Mouse (Mus musculus) CD4-positive helper T cell, adult 2 months (primary cell): ENCODE data around the gene Pcdh17.
A peak's percentile ranks its signal among the peaks of the same experiment; 100 is the strongest.

Source experiments
- DNase-seq: peaks from one replicate; pipeline ENCODE4 v3.0.0-alpha.2; 2012; ENCODE audit warnings: low read depth, missing footprints, low spot score

Gene Pcdh17

DNA sequence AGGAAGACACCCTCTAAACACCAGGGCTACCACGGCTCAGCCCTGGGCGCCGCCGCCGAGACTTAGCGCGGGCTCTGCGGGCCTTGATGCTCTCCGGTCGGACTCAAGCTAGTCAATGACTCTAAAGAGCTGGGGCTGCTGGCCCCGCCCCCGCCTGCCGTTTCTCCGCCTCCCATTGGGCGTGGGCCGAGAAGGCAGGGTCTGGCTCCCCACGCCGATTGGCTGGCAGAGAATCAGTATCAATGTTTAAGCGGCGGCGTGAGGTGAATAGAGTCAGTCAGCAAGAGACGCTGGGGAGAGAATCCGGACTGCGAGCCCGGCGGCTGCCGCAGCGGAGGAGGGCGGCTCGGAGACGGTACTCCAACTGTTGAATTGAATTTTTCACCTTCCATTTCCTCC is at the start of gene Pcdh17:
TSS of gene Pcdh17 (plus strand) at position 276 of the 399 bp plus-strand sequence.
- DNase-seq = peak; percentile 76

DNA sequence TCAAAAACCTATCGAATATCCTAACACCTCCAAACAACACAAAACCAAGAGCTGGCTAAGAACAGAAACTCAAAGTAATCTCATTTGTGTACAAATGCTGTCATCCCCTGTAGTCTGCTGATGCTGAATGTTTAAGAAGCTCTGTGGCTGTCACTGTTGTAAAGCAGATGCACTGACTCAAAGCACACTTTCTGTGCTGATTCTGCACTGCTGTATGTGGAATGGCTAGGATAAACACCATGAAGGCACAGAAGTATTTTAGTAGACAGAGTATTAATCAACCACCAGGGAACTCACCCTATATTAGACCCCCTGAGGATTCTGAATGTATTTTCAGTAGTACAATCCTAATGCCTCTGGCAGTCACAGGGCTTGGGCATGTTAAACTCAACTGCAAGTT is 46.2 kb upstream of the Pcdh17 start:
- no peak for DNase-seq

DNA sequence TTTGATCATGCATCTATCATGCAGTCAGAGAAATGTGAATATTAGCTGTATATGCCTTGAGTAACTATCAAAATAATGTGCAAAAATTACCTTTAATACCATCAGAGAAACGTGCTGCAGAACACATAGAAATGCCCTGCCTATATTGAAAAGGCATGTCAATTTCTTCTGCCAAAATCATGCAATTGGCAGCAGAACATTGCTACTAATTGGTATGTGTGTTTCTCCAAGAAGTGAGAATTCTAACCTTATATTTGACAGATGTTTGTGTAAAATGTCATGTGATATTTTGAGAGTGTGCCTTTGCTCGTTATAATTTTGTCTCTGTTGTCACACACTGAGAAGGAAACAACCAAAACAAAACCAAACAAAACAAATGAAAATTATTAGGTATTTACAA is 18.6 kb upstream of the Pcdh17 start:
- DNase-seq = no peak

DNA sequence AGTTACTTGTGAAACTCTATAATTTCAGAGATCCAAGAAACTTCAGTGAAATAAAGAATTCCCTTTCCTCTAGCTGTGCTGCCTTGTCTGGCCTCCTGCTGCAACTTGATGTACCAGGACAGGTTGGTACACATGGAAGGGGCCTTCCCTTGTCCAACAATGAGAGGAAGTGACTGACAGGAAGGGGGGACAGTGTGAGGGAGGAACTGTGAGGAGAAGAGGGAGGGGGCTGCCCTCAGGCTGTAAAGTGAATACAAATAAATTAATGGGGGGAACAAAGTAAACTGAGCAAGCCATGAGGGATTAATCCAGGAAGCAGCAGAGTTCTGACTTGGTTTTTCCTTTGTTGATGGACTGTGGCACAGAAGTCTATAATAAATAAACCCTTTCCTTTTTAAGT is 16.7 kb upstream of the Pcdh17 start:
- DNase-seq = no peak

DNA sequence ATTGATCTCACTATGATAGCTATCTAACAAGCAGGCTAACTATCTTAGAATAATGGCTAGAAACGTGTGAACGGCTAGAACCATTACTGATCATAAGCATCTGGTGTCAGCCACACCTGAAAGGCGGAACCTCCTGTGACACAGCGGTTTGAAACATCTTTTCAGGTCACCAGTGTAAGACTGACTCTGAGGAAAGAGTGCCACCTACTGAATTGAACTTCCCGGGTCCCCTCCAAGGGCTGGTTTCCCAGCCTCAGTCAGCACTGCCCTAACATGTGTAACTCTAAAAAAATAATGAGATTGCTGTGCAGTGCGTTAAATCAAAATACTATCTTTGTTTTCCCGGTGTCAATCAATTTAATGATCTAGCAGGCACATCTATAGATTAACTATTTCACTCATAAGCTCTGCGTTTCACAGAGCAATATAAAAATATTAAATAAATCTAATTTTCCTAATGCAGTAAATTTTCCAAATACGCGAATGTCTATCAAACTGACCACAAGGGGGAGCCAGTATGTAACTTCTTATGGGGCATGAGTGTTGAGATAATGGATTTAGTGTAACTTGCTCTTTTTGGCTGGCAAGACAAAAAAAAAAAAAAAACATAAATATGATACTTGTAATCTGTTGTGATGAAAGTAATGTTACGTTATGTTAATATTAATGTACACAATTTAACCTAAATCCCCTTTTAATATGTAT is 5.1 kb upstream of the Pcdh17 start:
- DNase-seq = no peak

DNA sequence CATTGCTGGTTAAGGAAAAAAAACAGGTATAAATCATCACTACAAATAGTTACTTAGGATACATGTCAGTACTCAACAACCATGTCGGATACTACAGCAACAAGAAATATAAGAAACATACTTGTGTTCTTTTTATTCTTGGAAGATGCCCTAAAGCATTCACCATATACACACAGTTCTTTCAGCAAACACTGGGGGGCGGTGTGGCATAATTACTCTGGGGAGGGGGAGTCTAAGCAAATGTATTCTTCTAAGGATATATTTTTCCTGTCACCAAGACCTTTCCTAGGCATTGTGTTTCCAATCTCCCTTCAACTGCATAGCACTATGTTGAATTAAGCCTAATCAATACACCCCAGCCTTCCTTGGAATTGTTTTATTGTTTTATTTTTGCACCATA is 2.5 kb upstream of the Pcdh17 start:
- DNase-seq = no peak

DNA sequence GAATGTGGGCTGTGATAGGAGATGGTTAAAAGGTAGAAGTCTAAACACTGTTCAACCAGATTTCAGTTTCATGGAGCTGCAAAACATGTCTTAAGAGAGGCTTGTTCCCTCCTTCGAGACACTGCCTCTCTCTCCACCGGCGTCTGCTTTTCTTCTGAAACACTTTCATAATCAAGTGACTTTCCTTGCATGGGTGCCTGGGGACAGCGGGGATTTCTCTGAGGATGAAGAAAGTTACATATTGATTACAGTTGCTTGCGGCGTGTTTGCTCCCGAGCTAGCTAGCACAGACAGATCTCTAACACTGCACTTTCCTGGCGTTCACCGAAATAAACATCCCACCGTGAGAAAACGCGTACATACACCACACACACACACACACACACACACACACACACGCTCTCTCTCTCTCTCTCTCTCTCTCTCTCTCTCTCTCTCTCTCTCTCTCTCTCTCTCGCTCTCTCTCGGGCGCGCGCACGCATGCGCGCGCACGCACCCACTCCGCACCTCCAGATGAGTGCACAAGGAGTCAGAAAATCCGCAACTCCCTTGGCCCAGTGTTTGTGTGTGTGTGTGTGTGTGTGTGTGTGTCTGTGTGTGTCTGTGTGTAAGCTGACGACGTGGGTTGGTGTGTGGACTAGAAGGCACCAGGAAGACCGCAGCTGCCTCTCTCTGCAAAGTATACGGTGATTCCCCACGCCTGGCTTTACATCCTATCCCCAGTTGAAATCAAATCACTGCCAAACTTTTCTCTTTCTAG is 655 bp upstream of the Pcdh17 start:
- no peak for DNase-seq

DNA sequence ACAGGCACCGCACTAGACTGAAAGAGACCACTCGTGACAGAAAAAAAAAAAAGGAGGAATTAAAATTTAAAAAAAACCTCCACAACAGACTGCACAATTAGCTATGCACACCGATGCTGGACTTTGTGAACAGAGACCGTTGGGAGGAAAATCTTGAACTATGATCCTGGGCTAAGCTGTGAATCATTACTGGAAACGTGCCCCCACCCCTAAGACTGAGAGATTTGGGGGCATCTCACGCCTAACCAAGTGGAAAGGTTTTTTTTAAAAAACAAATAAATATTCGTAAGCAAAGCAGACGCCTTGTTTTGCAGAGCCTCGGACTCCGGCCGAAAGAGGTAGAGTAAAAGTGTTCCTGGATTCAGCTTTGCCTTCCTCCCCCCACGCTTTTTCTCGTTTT is 398 bp downstream of the Pcdh17 start:
- no peak for DNase-seq

DNA sequence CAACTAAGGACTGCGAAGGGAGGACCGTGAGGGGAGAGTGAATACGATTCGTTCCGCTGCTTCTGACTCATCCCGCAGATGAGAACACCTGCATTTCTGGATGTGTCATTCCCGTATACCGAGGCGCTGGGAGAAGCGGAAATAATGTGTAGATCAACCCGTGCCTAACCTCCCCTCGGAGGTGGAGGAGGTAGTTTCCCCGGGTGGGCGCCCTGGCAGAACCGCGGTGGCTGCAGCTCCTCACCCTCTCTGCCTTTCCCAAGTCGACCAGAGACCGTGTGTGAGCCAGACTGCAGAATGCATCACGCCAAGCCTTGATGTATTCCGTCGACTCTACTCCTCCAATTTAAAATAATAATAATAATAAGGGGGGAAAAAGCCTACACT is 906 bp downstream of the Pcdh17 start:
- DNase-seq = no peak

DNA sequence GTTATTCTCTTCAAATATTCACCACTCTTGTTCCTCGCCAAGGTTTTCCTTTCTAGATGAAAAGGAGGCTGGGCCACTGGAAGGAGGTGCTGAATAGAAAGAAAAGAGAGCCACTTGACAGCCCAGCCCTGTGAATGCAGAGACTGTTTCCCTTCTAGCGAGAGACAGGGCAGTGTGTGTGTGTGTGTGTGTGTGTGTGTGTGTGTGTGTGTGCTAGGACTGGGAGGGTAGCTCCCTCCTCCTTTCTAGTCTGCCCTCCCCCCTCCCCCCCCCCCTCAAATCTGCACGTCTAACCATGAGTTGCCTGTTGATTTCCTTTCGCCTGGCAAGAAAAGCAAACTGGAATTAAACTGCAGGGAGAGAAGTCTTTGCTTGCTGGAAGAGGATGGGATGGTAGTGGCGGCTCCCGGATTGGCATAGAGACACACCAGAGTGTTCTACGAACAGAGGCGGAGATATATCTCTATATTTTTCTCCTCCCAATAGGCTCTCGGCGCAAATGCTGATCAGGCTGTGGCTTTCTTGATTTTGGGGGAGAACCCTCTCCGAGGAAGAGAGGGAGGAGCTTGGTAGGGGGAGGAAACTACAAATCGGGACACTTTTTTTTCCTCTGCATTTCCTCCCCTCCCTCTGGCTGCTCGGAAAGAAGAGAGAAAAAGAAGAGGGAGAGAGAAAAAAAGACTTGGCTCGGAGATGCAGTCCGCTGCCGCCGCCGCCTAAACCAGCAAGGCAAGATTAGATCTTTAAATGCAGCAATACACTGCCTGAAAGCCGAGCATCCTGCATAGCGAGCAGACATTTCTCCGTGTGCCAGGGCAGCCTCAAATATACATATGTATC is 1.5 kb downstream of the Pcdh17 start:
- DNase-seq = no peak

DNA sequence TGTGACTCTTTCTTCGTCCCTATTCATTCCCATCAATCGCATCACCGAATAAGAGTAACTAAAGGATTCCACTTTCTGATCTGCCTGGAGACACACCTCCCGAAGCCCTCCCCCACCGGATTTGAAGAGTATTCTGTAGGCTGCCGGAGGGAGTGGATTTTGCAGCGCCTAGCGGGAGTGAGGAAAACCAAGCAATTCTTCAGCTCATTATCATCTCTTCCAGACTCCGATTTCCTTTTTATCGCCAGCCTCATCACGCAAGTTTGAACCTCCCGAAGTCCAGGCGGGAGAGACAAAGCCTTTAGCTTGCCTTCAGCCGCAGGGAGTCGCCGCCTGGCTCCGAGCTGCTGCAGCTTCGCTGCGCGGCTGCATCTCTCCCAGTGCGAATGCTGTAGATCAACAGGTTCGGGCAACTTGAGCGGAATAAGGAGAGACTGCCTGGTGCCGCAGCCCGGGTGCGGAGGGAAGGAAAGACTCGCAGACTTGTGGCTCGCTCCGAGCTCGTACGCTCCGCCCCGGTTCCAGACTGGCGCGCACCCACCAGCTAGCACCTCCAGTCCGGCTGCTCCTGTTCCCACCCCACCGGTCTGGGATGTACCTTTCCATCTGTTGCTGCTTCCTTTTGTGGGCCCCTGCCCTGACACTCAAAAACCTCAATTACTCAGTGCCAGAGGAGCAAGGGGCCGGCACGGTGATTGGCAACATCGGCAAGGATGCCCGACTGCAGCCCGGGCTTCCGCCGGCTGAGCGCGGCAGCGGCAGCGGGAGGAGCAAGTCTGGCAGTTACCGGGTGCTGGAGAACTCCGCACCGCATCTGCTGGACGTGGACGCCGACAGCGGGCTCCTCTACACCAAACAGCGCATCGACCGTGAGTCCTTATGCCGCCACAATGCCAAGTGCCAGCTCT is 2.4 kb downstream of the Pcdh17 start:
- DNase-seq = no peak

DNA sequence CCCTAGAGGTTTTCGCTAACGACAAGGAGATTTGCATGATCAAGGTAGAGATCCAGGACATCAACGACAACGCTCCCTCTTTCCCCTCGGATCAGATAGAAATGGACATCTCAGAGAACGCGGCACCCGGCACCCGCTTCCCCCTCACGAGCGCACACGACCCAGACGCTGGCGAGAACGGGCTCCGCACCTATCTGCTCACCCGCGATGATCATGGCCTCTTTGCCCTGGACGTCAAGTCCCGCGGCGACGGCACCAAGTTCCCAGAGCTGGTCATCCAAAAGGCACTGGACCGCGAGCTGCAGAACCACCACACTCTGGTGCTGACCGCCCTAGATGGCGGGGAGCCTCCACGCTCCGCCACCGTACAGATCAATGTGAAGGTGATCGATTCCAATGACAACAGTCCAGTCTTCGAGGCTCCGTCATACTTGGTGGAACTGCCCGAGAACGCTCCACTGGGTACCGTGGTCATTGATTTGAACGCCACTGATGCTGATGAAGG is 3.1 kb downstream of the Pcdh17 start:
- DNase-seq = no peak

DNA sequence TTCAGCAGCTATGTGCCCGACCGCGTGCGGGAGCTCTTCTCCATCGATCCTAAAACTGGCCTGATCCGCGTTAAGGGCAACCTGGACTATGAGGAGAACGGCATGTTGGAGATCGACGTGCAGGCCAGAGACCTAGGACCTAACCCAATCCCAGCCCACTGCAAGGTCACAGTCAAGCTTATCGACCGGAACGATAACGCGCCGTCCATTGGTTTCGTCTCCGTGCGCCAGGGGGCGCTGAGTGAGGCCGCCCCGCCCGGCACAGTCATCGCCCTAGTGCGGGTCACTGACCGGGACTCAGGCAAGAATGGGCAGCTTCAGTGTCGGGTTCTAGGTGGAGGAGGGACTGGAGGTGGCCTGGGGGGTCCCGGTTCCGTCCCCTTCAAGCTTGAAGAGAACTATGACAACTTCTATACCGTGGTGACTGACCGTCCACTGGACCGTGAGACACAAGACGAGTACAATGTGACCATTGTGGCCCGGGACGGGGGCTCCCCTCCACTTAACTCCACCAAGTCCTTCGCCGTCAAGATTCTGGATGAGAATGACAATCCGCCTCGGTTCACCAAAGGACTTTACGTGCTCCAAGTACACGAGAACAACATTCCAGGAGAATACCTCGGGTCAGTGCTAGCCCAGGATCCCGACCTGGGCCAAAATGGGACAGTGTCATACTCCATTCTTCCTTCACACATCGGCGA is 3.7 kb downstream of the Pcdh17 start:
- DNase-seq = no peak

DNA sequence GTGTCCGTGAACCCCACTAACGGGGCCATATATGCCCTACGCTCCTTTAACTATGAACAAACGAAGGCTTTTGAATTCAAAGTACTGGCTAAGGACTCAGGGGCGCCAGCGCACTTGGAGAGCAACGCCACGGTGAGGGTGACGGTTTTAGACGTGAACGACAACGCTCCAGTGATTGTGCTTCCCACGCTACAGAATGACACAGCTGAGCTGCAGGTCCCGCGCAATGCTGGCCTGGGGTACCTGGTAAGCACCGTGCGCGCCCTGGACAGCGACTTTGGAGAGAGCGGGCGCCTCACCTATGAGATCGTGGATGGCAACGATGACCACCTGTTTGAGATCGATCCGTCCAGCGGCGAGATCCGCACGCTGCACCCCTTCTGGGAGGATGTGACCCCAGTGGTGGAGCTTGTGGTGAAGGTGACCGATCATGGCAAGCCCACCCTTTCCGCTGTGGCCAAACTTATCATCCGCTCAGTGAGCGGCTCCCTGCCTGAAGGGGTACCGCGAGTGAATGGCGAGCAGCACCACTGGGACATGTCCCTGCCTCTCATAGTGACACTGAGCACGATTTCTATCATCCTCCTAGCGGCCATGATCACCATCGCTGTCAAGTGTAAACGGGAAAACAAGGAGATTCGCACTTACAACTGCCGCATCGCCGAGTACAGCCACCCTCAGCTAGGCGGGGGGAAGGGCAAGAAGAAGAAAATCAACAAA is 4.5 kb downstream of the Pcdh17 start:
- DNase-seq = no peak

DNA sequence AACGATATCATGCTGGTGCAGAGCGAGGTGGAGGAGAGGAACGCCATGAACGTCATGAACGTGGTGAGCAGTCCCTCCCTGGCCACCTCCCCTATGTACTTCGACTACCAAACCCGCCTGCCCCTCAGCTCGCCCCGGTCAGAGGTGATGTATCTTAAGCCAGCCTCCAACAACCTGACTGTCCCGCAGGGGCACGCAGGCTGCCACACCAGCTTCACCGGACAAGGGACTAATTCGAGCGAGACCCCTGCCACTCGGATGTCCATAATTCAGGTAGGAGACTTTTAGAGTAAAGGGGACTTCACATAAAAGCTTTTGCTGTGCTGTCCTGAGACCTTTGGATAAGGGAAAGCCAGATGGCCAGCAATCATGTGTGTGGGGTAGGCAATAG is 5.0 kb downstream of the Pcdh17 start:
- DNase-seq = no peak

DNA sequence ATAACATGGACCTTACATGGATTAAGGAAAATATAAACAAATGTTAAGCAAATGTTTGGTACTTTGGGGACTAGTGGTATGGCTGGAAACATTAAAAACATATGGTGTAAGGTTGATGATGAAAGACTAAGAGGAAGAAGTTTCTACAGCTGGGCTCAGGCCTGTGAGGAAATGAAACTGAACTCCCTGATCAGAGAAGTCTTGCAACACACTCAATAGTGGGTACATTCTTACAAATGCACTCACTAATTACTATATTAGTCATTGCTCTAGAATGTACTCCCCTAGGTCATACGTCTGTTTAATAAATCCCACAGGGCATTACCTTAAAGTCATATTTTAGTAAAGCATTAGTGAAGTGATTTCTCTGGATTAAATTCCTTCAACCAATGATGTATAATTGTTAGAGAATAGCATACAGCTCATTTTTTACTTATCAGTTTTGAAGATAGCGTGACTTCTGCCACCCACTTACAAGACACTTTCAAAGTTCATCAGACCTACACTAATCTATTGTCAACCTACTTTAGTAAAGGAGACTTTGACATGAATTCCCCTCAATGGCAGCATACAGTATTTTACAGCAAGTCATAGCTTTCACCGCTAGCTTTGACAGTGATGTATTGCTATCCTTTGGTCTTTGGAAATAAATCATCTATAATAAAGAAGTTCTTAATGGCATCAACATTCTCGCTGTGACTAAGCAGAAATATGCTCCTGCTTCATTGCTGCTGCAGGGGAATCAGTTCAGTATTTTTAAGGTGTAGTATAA is 10.9 kb downstream of the Pcdh17 start:
- no peak for DNase-seq

DNA sequence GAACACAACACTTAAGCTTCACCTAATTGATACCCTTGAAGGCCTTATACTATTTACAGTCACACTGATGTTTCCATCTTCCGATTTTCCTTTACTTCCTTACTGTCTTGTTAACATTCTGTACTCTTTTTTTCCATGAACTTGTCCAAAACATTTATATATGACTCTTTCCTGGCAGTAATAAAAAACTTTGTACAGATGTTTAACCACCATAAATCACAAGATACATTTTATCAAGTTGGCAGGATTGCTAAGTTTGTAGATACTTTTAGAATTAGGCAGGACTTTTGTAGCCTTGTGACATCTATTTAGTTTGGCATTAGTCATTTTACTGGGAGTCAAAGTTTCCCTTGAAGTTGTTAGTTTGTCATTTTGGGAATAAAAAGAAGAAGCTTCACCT is 32.1 kb downstream of the Pcdh17 start:
- no peak for DNase-seq

DNA sequence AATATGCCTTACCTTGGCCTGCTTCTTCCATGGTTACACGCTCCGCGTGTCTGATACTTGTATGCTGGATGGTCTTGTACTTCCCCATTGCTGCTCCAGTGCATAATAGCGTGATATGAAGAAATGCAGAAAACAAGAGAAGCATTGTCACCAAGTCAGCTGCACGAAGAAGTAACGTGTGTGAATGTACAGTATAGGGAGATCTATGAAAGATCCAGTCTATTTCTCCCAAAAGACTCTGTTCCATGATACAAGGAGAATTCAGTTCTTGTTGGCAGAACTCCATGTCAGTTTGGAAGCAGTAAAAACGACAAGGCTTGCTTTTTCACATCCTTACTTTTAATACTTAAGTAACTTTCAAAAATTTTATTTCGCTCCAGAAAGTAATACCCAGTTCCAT is 33.0 kb downstream of the Pcdh17 start:
- no peak for DNase-seq

DNA sequence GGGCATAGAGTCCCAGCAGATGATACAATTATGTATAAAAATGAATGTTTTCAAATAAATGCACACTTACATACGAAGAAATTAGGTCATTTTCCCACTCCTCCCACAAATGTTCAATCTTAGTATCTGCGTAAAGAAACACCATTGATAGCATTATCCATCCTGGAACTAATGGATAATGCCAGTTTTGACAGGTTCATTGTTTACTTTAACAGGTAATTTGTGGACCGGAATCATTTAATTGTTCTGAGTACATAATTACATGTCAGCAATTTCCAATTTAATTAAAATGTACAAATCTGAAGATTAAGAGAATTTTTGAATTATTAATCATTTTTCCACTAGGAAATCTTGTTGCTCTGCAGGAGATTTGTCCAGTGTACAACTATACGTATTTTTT is 33.5 kb downstream of the Pcdh17 start:
- DNase-seq = no peak
